Mouse (Mus musculus): Measurements from ENCODE around the gene Lsmem1. TPM values are rescaled to one million over a fixed set of nuclear protein-coding genes. Genes with fewer than 3 reads are reported as not detected.
A peak's percentile ranks its signal among the peaks of the same experiment; 100 is the strongest.

Gene Lsmem1
- polyA plus RNA-seq, 1 experiment from 2014 or later = not detected

DNA sequence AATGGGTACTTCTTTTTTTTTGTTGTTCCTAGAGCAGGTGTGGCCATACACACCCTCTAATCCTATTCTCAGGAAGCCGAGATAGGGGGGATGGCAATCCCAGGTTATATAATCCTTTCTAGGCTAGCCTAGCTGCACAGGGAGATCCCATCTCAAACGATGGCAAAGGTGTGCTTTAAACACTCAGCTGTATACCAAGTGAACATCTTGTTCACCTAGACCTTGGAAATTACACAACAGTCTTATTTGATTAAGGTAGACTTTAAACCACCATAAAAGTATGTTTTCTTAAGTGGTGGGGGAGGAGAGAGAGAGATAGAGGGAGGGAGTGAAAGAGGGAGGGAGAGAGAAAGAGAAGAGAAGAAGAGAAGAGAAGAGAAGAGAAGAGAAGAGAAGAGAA lies 38.5 kb downstream of the Lsmem1 start:
- Histone ChIP-seq H3K36me3 (ENCODE audit: control insufficient read depth, insufficient read depth) (no peaks in the 10 kb centered on the region), H3K4me2 (ENCODE audit: low read length) (no peak overlapping the region), H3K27me3 (replicated peaks; ENCODE audit: control insufficient read depth, insufficient read depth, low read length) (no peaks in the 10 kb centered on the region), H3K27ac (ENCODE audit: low read length) (no peak overlapping the region), H3K9me3 (ENCODE audit: control insufficient read depth, low read length) (no peaks in the 10 kb centered on the region), H3K9ac (replicated peaks; ENCODE audit: low read depth, low read length) (no peak overlapping the region), H3K4me1 (replicated peaks; ENCODE audit: control insufficient read depth, insufficient read depth, low read length) (no peaks in the 10 kb centered on the region), H3K4me3 (replicated peaks; ENCODE audit: low read length) (no peak overlapping the region)
- ATAC-seq = no peak
- 78% methylated on average over 2 of the region's 2 CpGs for WGBS

DNA sequence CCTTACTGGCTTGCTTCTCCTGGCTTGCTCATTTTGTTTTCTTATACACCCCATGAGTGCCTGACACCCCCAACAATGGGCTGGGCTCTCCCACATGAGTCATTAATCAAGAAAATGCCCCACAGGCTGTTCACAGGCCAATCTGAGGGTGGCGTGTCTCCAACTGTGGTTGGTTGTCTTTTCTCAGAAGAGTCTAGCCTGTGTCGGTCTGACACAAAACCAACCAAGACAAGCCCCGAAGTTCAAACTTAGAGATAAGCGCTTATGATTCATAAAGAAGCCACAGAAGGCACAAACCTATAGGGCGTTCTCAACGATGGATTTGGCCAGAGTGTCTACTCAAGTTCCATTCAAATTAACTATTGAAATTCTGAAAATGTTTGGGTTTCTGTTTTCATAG lies 45.1 kb downstream of the Lsmem1 start:
- ATAC-seq = no peak
- Histone ChIP-seq H3K27ac (ENCODE audit: low read length) (no peak overlapping the region), H3K4me2 (ENCODE audit: low read length) (no peak overlapping the region), H3K4me1 (replicated peaks; ENCODE audit: control insufficient read depth, insufficient read depth, low read length) (no peaks in the 10 kb centered on the region), H3K9ac (replicated peaks; ENCODE audit: low read depth, low read length) (no peak overlapping the region), H3K36me3 (ENCODE audit: control insufficient read depth, insufficient read depth) (no peaks in the 10 kb centered on the region), H3K4me3 (replicated peaks; ENCODE audit: low read length) (no peak overlapping the region), H3K27me3 (replicated peaks; ENCODE audit: control insufficient read depth, insufficient read depth, low read length) (no peaks in the 10 kb centered on the region), H3K9me3 (ENCODE audit: control insufficient read depth, low read length) (no peaks in the 10 kb centered on the region)
- WGBS = 91% methylated on average over 6 of the region's 6 CpGs

DNA sequence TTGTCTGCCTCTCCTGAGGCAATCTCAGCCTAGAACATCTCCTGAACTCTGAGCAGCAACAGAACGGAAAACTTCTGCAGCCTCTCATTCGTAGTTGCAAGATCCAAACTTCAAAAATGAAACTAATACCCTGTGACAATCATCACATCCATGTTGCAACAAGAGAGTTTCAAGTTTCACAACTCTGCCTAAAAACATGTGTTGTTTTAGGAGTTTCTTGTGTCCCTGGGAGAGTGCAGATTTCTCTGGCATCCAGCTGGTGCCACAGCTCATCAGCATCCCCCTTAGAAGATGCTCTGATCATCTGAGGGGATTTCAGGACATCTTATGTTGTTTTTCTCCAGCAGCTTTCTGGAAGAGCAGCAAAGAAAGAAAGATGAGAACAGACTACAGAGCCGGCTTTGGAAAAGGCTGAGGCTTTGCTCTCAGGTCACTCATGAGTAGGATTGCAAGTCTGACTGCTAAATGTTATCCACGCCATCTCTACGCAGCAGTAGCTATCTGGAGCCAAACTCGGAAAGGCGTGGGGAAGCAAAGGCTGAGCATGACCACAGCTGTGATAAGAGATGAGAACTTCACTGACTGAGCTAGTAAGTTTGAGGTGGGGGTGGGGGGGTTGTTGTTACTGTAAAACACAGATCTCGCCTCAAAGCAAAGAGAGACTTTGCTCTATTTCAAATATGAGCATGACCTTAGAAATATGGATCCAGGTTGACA lies 46.8 kb downstream of the Lsmem1 start:
- 93% methylated on average over 8 of the region's 8 CpGs for WGBS

DNA sequence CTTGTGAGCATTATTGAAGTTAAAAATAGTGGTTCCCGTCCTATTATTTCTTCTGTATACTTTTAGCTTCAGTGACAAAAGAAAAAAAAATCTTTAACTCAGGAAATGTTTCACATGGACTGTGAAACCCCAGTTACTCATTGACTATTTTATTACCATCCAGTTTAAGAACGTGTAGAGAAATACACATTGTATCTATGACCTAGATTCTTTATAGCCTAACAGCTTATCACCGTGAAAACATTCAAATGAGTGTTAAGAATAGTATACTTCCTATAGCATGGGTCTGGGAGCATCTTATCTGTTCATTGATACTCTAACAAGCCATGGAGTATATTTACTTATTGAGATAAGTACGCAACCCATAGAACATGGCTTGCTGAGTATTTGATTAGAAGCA lies 52.0 kb downstream of the Lsmem1 start:
- Histone ChIP-seq H3K36me3 (ENCODE audit: control insufficient read depth, insufficient read depth) (no peaks in the 10 kb centered on the region), H3K27me3 (replicated peaks; ENCODE audit: control insufficient read depth, insufficient read depth, low read length) (no peaks in the 10 kb centered on the region), H3K27ac (ENCODE audit: low read length) (no peak overlapping the region), H3K4me1 (replicated peaks; ENCODE audit: control insufficient read depth, insufficient read depth, low read length) (no peaks in the 10 kb centered on the region), H3K9me3 (ENCODE audit: control insufficient read depth, low read length) (no peaks in the 10 kb centered on the region), H3K4me3 (replicated peaks; ENCODE audit: low read length) (no peak overlapping the region), H3K4me2 (ENCODE audit: low read length) (no peak overlapping the region), H3K9ac (replicated peaks; ENCODE audit: low read depth, low read length) (no peak overlapping the region)
- 82% methylated on average over 4 of the region's 4 CpGs for WGBS
- no peak for ATAC-seq

More for the DNA sequence above, 46.8 kb downstream of the Lsmem1 start:
- ATAC-seq = no peak
- H3K9me3 ChIP-seq (ENCODE audit: control insufficient read depth, low read length) = no peaks in the 10 kb centered on the region
- H3K4me3 ChIP-seq (replicated peaks; ENCODE audit: low read length) = no peak overlapping the region
- no peak overlapping the region for H3K9ac ChIP-seq (replicated peaks; ENCODE audit: low read depth, low read length)
- H3K36me3 ChIP-seq (ENCODE audit: control insufficient read depth, insufficient read depth) = no peaks in the 10 kb centered on the region
- no peaks in the 10 kb centered on the region for H3K4me1 ChIP-seq (replicated peaks; ENCODE audit: control insufficient read depth, insufficient read depth, low read length)
- no peaks in the 10 kb centered on the region for H3K27me3 ChIP-seq (replicated peaks; ENCODE audit: control insufficient read depth, insufficient read depth, low read length)
- H3K27ac ChIP-seq (ENCODE audit: low read length) = no peak overlapping the region
- H3K4me2 ChIP-seq (ENCODE audit: low read length) = no peak overlapping the region

DNA sequence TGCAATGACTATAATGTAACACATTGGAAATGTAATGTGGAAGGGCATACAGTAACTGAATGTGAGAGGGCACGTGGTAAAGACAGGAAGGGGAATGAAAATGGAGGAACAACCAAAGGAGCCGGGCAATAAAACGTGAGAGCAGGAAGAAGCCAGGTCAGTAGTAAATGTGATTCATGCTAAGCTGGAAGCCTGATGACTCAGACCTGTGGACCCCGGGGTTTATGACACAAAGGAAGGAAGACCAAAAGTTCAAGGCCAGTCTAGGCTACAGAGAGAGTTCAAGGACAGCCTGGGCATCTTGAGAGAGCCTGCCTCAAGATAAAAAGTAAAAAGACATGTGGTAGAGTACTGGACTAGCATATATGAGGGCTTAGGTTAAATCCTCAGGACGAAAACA lies 52.8 kb downstream of the Lsmem1 start:
- WGBS = 86% methylated on average over 5 of the region's 5 CpGs
- no peak for ATAC-seq
- no peaks in the 10 kb centered on the region for H3K4me1 ChIP-seq (replicated peaks; ENCODE audit: control insufficient read depth, insufficient read depth, low read length)

DNA sequence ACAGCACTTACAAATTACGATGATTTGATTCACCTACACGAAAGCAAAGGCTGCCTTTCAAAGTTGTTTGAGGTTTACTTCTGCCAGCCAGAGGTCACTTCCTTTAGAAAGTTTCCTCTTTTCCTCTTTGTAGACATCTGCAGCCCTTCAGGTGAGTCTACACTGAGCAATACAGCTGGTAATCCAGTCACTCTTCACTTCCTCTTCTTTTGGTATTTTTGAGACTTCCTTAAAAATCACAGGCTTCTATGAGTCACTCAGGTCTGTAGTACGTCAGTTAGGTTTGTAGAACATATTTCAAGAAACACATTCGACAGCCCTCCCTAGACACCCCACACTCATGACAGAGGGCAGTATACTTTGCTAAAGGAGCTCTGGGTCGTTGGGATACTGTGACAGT lies 58.6 kb downstream of the Lsmem1 start:
- no peaks in the 10 kb centered on the region for H3K9me3 ChIP-seq (ENCODE audit: control insufficient read depth, low read length)
- no peak overlapping the region for H3K27ac ChIP-seq (ENCODE audit: low read length)
- H3K27me3 ChIP-seq (replicated peaks; ENCODE audit: control insufficient read depth, insufficient read depth, low read length) = no peaks in the 10 kb centered on the region
- no peak overlapping the region for H3K4me3 ChIP-seq (replicated peaks; ENCODE audit: low read length)
- 86% methylated on average over 5 of the region's 5 CpGs for WGBS
- ATAC-seq = no peak
- H3K9ac ChIP-seq (replicated peaks; ENCODE audit: low read depth, low read length) = no peak overlapping the region
- H3K36me3 ChIP-seq (ENCODE audit: control insufficient read depth, insufficient read depth) = no peaks in the 10 kb centered on the region
- H3K4me1 ChIP-seq (replicated peaks; ENCODE audit: control insufficient read depth, insufficient read depth, low read length) = no peaks in the 10 kb centered on the region
- H3K4me2 ChIP-seq (ENCODE audit: low read length) = no peak overlapping the region

More for the DNA sequence above, 52.8 kb downstream of the Lsmem1 start:
- no peaks in the 10 kb centered on the region for H3K36me3 ChIP-seq (ENCODE audit: control insufficient read depth, insufficient read depth)
- no peak overlapping the region for H3K4me2 ChIP-seq (ENCODE audit: low read length)
- H3K27me3 ChIP-seq (replicated peaks; ENCODE audit: control insufficient read depth, insufficient read depth, low read length) = no peaks in the 10 kb centered on the region
- no peak overlapping the region for H3K9ac ChIP-seq (replicated peaks; ENCODE audit: low read depth, low read length)
- H3K27ac ChIP-seq (ENCODE audit: low read length) = no peak overlapping the region
- H3K9me3 ChIP-seq (ENCODE audit: control insufficient read depth, low read length) = no peaks in the 10 kb centered on the region
- H3K4me3 ChIP-seq (replicated peaks; ENCODE audit: low read length) = no peak overlapping the region

DNA sequence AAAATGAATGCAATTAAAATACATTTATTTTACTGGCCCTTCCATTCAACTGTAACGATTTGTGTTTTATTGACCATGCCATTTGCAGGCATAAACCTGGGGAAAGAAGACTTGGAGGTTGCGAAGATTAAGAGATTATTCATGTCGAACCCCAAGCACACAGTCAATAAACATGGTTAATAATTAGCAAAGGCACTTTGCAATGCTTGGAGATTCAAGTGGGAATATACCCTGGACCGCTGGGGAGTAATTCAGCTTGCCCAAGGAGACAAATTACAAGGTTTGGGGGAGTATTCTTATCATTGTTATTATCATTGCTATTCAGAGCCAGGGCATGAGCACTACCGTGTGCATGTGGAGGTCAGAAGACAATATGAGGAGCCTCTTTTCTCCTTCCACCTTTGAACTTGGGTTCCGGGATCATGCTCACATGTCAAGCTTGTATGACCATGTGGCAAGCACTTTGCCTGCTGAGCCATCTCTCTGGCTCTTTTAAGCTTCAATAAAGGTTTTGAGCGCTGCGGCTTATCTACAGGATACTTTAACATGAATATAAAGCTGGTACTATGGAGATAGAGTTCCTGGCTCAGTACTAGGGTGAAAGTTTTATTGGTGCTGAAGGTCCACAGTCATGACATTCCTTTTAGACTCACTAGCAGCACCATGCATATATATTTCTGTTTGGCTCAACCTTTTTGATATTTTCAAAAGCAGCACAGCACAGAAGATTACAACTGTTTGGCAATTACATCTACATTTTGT lies 59.6 kb downstream of the Lsmem1 start:
- Histone ChIP-seq H3K4me3 (replicated peaks; ENCODE audit: low read length) (no peak overlapping the region), H3K4me2 (ENCODE audit: low read length) (no peak overlapping the region), H3K9me3 (ENCODE audit: control insufficient read depth, low read length) (no peaks in the 10 kb centered on the region), H3K27ac (ENCODE audit: low read length) (no peak overlapping the region), H3K36me3 (ENCODE audit: control insufficient read depth, insufficient read depth) (no peaks in the 10 kb centered on the region), H3K27me3 (replicated peaks; ENCODE audit: control insufficient read depth, insufficient read depth, low read length) (no peaks in the 10 kb centered on the region), H3K9ac (replicated peaks; ENCODE audit: low read depth, low read length) (no peak overlapping the region), H3K4me1 (replicated peaks; ENCODE audit: control insufficient read depth, insufficient read depth, low read length) (no peaks in the 10 kb centered on the region)
- no peak for ATAC-seq
- WGBS = 90% methylated on average over 8 of the region's 8 CpGs

DNA sequence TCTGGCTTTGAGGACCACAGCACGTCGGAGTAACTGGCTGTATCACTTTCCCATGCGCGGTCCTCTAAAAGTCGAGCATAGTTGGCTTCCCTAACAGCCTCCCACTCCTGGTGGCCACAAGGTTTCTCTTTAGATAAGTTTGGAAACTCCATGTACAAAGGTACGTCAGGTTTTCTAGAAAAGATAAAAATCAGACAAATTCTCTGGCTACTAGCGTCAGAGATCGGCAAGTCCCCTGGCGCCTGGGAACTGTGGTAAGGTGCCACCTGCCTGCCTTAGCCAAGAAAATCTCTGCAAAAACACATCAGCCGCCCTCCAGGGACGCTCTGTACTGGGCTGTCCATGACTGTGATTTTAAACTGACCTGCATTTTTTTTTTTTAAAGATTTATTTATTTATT lies 64.8 kb downstream of the Lsmem1 start:
- Histone ChIP-seq H3K27ac (ENCODE audit: low read length) (no peak overlapping the region), H3K4me3 (replicated peaks; ENCODE audit: low read length) (no peak overlapping the region; the same call in 1 of the 2 replicates)
- ATAC-seq = no peak

DNA sequence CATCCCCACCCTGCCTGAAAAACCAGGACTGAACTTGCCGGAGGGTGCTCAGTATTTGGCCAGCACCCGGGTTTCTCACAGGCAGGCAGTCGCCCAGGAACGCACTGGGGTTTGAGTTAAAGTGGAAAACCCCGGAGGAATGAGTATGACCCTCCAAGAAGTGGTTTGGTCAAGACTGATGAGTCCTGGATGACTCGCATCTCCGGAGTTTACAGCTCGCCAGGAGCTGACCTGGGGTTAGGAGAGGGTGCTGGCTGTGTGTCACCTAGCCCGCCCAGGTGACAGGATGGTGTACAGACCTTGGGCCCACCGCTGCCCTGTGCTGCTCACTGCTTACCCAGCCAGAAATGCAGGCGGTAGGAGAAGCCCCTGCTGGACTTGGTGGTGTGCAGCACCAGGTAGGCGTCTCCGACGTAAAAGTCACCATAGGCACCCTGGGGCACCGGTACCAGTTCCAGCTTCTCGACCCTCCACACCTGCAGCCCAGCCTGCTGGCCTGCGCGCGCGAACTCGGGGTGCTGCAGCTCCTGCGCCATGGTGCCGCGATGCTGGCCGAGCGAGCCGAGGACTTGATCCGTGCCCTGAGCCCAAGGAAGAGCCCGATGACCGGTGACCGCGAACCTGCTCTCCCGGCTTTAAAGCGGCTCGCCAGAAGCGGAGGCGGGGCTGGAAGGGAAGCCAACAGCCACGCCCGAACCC lies 65.6 kb downstream of the Lsmem1 start, which contains the start of gene Scin:
Gene Scin, minus strand, starts transcription at position 656 of the 699 bp plus-strand sequence.
- Histone ChIP-seq H3K27me3 (replicated peaks; ENCODE audit: control insufficient read depth, insufficient read depth, low read length) (peaks cover 17% of the 10 kb centered on the region), H3K27ac (ENCODE audit: low read length) (no peak within 1 kb of the TSS), H3K4me2 (ENCODE audit: low read length) (peak within 1 kb of the TSS; percentile 86), H3K9me3 (ENCODE audit: control insufficient read depth, low read length) (no peaks in the 10 kb centered on the region), H3K36me3 (ENCODE audit: control insufficient read depth, insufficient read depth) (no peaks in the 10 kb centered on the region), H3K9ac (replicated peaks; ENCODE audit: low read depth, low read length) (peak within 1 kb of the TSS; percentile 49), H3K4me1 (replicated peaks; ENCODE audit: control insufficient read depth, insufficient read depth, low read length) (peaks cover 13% of the 10 kb centered on the region), H3K4me3 (replicated peaks; ENCODE audit: low read length) (peak within 1 kb of the TSS; percentile 43)
- peak; percentile 54; the same call in 1 of the 2 replicates for ATAC-seq
- 1% methylated on average over 39 of the region's 39 CpGs for WGBS

More for the DNA sequence above, 64.8 kb downstream of the Lsmem1 start:
- Histone ChIP-seq H3K4me1 (replicated peaks; ENCODE audit: control insufficient read depth, insufficient read depth, low read length) (peaks cover 13% of the 10 kb centered on the region), H3K36me3 (ENCODE audit: control insufficient read depth, insufficient read depth) (no peaks in the 10 kb centered on the region), H3K9me3 (ENCODE audit: control insufficient read depth, low read length) (no peaks in the 10 kb centered on the region), H3K9ac (replicated peaks; ENCODE audit: low read depth, low read length) (no peak overlapping the region), H3K27me3 (replicated peaks; ENCODE audit: control insufficient read depth, insufficient read depth, low read length) (peaks cover 17% of the 10 kb centered on the region), H3K4me2 (ENCODE audit: low read length) (peak overlapping the region; percentile 86)
- 51% methylated on average over 11 of the region's 11 CpGs for WGBS
